16 mouse cellular contexts compared by ENCODE assay signal in the genomic region with DNA sequence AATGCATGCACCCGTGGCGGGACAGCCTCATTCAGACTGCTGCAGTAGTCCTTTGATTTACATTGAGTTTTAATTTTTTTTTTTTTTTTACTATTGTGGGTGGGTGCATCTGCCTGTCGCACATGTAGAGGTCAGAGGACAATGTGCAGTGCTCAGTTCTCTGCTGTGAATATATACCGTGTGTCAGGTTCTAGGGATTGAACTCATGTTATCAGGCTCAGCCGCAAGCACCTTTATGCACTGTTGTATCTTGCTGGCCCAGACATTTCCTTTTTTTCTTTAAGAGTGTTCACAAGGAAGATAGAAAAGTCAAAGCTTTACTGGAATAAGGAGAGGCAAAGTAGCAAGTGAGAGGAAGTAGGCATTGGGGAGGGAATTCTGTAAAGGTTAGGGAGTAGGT. TPM values are rescaled to one million over a fixed set of nuclear protein-coding genes. Genes with fewer than 3 reads are reported as not detected.
"Had no signal": no experiment of that assay in that cellular context is flagged by ENCODE, and none has a peak within 500 bp of the region (broad histone marks: within the 10 kb centered on the region; RNA-seq: fewer than 3 reads in every experiment).

No protein-coding gene starts in this region.

- H3K27me3 ChIP-seq: intestine, embryonic 15.5 days; kidney, embryonic 15.5 days; midbrain, embryonic 15.5 days; neural tube, embryonic 13.5 days had no signal

- H3K9me3 ChIP-seq: intestine, embryonic 15.5 days; kidney, embryonic 15.5 days; limb, embryonic 10.5 days; midbrain, embryonic 15.5 days; neural tube, embryonic 13.5 days had no signal

- DNase-seq: kidney, adult 18-20 months; kidney, postnatal 14 days; lung, adult 2 months; lung, postnatal 36 days; retina, postnatal 1 day; right cerebral cortex, postnatal 4 days; thymus, postnatal 36 days had no signal

- H3K4me2 ChIP-seq: intestine, embryonic 15.5 days; kidney, embryonic 15.5 days; midbrain, embryonic 11.5 days; midbrain, embryonic 15.5 days; neural tube, embryonic 13.5 days had no signal

- H3K4me3 ChIP-seq: intestine, embryonic 15.5 days; kidney, embryonic 15.5 days; left cerebral cortex, adult 2 months; limb, embryonic 10.5 days; midbrain, embryonic 15.5 days; neural tube, embryonic 13.5 days had no signal

- H3K27ac ChIP-seq: intestine, embryonic 15.5 days; kidney, embryonic 15.5 days; left cerebral cortex, adult 2 months; limb, embryonic 10.5 days; midbrain, embryonic 15.5 days; neural tube, embryonic 13.5 days had no signal

- H3K9ac ChIP-seq: intestine, embryonic 15.5 days; kidney, embryonic 15.5 days; midbrain, embryonic 15.5 days; neural tube, embryonic 13.5 days had no signal

- H3K4me1 ChIP-seq: intestine, embryonic 15.5 days; limb, embryonic 10.5 days; midbrain, embryonic 15.5 days had no signal

- ATAC-seq: intestine, embryonic 15.5 days; lung, postnatal 0 days; midbrain, embryonic 15.5 days had no signal

- H3K36me3 ChIP-seq: intestine, embryonic 15.5 days; midbrain, embryonic 15.5 days had no signal

RNA-seq across cellular contexts. Expression of a gene that starts 57.4 kb away (rescaled TPM):
- total RNA-seq: left cerebral cortex, postnatal 14 days had no signal
- polyA plus RNA-seq: lung, postnatal 0 days had no signal
